In the genomic region with DNA sequence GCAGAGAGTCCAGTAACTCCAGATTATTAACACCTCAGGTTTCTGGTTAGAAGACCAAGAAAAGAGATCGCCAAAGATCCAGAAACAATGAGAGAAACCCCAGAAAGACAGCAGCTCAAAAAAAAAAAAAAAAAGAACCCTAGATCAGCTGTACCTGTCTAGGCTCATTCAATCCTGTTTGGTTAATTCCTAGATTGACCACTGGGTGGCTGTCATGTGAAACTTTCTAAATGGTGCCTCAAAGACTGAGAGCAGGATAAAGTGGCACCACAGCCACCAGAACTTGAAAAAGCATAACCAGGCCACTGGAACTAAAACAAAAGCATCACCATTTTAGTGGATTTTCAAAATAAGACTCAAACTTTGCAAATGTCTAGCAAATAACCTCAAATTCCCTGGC, we compare ENCODE assay signal across 8 mouse cellular contexts.
DNase-seq lines count a peak whose midpoint lies in the region; ATAC-seq lines count a peak whose summit lies in the region.

No protein-coding gene starts in this region.

- ATAC-seq in cerebellum, adult (ENCODE audit: insufficient number of reproducible peaks, low FRiP score, low TSS enrichment), result no peak

- DNase-seq in cerebellum, adult 11 months, result peak; percentile 41
- peak; percentile 1 to 4 for DNase-seq in urinary bladder, adult 18-20 months (ENCODE audit: low spot score in 2 of 2)
- no peak for DNase-seq in urinary bladder, adult 2 months (ENCODE audit: low spot score)
- DNase-seq in embryo, embryonic 11 days, result peak; percentile 68
- peak; percentile 34 to 57 for DNase-seq in kidney, postnatal 25 days
- peak; percentile 53 for DNase-seq in lung, postnatal 14 days
- peak; percentile 4 to 12 for DNase-seq in thymus, postnatal 36 days
